Mouse (Mus musculus): ENCODE measurements at regions not wholly inside any gene's neighbourhood (a gene's known extent, or its start where the extent isn't known, plus 50 kb on each side); places are given as distances from the start of the nearest gene placed in this dataset.

DNA sequence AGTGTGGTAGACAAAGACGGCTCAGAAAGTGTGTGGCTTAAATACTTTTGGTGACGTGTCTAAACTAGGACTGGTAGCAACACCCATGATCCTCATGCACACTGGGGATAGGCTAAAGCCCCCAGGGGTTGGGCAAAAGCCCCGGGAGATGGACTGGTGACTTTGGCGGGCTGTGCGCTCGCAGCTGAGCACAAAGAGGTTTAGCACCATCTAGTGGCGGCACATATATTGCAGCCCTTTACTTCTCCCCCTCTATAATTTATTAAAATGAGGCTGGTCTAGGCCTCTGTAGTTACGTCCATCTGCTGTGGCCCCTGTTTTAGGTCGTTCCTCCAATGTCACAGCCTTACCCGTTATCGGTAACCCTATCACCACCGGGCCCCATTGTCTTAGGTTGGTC is 205.3 kb upstream of the Dock11 start:
- peak; percentile 39 for DNase-seq (ENCODE audit: low read depth)

All from NIH3T3 (cell line).